Mouse (Mus musculus): ENCODE data around the gene Nfat5.

The Nfat5 gene

GRCm38 (mm10) chr8:107399495-107399894 is 106.2 kb downstream of the Nfat5 start:
- no peak for DNase-seq

- DNase-seq = no peak
These were observed 108.6 kb downstream of the Nfat5 start for GRCm38 (mm10) chr8:107401866-107402265.

- DNase-seq = peak; percentile 24 to 39
These were observed 109.9 kb downstream of the Nfat5 start, which contains the start of gene Nqo1 for GRCm38 (mm10) chr8:107403038-107403781. TSS of gene Nqo1 (minus strand) at chr8:107403206.

- DNase-seq = no peak
These were observed 110.8 kb downstream of the Nfat5 start for GRCm38 (mm10) chr8:107404057-107404456.

- no peak for DNase-seq
These were observed 112.7 kb downstream of the Nfat5 start for GRCm38 (mm10) chr8:107405935-107406334.

- no peak for DNase-seq
These were observed 118.1 kb downstream of the Nfat5 start for GRCm38 (mm10) chr8:107411391-107411790.

- no peak for DNase-seq
These were observed 119.3 kb downstream of the Nfat5 start for GRCm38 (mm10) chr8:107412552-107412951.

- no peak for DNase-seq
These were observed 120.6 kb downstream of the Nfat5 start for GRCm38 (mm10) chr8:107413881-107414280.

GRCm38 (mm10) chr8:107417001-107417400 is 123.7 kb downstream of the Nfat5 start:
- DNase-seq = no peak

GRCm38 (mm10) chr8:107424176-107424575 is 130.9 kb downstream of the Nfat5 start:
- DNase-seq = no peak

GRCm38 (mm10) chr8:107424597-107425229 is 131.4 kb downstream of the Nfat5 start, which contains the start of gene Nob1:
TSS of gene Nob1 (minus strand) at chr8:107425051.
- peak; percentile 94 to 95 for DNase-seq

- DNase-seq = no peak
These were observed 131.9 kb downstream of the Nfat5 start for GRCm38 (mm10) chr8:107425230-107425597.

Measured in thymus, adult 18-20 months (tissue).